Mouse (Mus musculus): Measurements from ENCODE around the gene Tcl1b1. TPM values are rescaled to one million over a fixed set of nuclear protein-coding genes. Genes with fewer than 3 reads are reported as not detected.

Gene Tcl1b1
- polyA plus RNA-seq, 1 experiment from 2014 or later: not detected

GRCm38 (mm10) chr12:105207071-105207470 lies 47.6 kb downstream of the Tcl1b1 start:
- Histone ChIP-seq H3K9ac (no peak overlapping the region), H3K36me3 (no peaks in the 10 kb centered on the region), H3K27me3 (replicated peaks) (no peaks in the 10 kb centered on the region), H3K27ac (no peak overlapping the region), H3K4me2 (replicated peaks) (no peak overlapping the region), H3K4me1 (replicated peaks) (no peaks in the 10 kb centered on the region), H3K9me3 (no peaks in the 10 kb centered on the region), H3K4me3 (replicated peaks) (no peak overlapping the region)
- 56% methylated on average over 1 of the region's 1 CpGs for WGBS
- ATAC-seq: no peak

- WGBS: 96% methylated on average over 1 of the region's 1 CpGs
- Histone ChIP-seq H3K27me3 (replicated peaks) (no peaks in the 10 kb centered on the region), H3K27ac (no peak overlapping the region), H3K4me2 (replicated peaks) (no peak overlapping the region), H3K4me3 (replicated peaks) (no peak overlapping the region), H3K4me1 (replicated peaks) (no peaks in the 10 kb centered on the region), H3K9ac (no peak overlapping the region), H3K36me3 (no peaks in the 10 kb centered on the region), H3K9me3 (no peaks in the 10 kb centered on the region)
- no peak for ATAC-seq
Measured at GRCm38 (mm10) chr12:105208441-105208840, 49.0 kb downstream of the Tcl1b1 start.

GRCm38 (mm10) chr12:105209231-105209630 lies 49.7 kb downstream of the Tcl1b1 start:
- ATAC-seq: no peak
- 90% methylated on average over 7 of the region's 7 CpGs for WGBS
- Histone ChIP-seq H3K27me3 (replicated peaks) (no peaks in the 10 kb centered on the region), H3K4me3 (replicated peaks) (no peak overlapping the region), H3K4me1 (replicated peaks) (no peaks in the 10 kb centered on the region), H3K36me3 (no peaks in the 10 kb centered on the region), H3K4me2 (replicated peaks) (no peak overlapping the region), H3K27ac (no peak overlapping the region), H3K9ac (no peak overlapping the region), H3K9me3 (no peaks in the 10 kb centered on the region)

Other genes with a start within 250 kb of the Tcl1b1 start
- gene Syne3, start 149.9 kb upstream of the Tcl1b1 start, polyA plus RNA-seq (2015; fragmentation: Nextera tagmentation; extraction: Ambion mirVana): 0.50 and 0.76 TPM in 2 replicates
- gene Glrx5, start 127.0 kb upstream of the Tcl1b1 start, polyA plus RNA-seq (2015; fragmentation: Nextera tagmentation; extraction: Ambion mirVana): 184 and 190 TPM in 2 replicates
- gene Tcl1b2, start 13.7 kb upstream of the Tcl1b1 start, polyA plus RNA-seq (2015; fragmentation: Nextera tagmentation; extraction: Ambion mirVana): not detected in 2 replicates
- gene Tcl1b5, start 16.7 kb downstream of the Tcl1b1 start, polyA plus RNA-seq (2015; fragmentation: Nextera tagmentation; extraction: Ambion mirVana): not detected in 2 replicates
- gene Tcl1b3, start 31.4 kb downstream of the Tcl1b1 start, polyA plus RNA-seq (2015; fragmentation: Nextera tagmentation; extraction: Ambion mirVana): not detected in 2 replicates
- not detected in 2 replicates for gene Tcl1b4, start 42.3 kb downstream of the Tcl1b1 start, polyA plus RNA-seq (2015; fragmentation: Nextera tagmentation; extraction: Ambion mirVana)
- gene Tcl1, start 63.1 kb downstream of the Tcl1b1 start, polyA plus RNA-seq (2015; fragmentation: Nextera tagmentation; extraction: Ambion mirVana): not detected in 2 replicates
- gene Tunar, start 174.2 kb downstream of the Tcl1b1 start, polyA plus RNA-seq (2015; fragmentation: Nextera tagmentation; extraction: Ambion mirVana): 0.06 and 0.21 TPM in 2 replicates

Measured in intestine, embryonic 15.5 days (tissue).